Mouse (Mus musculus) embryo, embryonic 11.5 days (tissue): Measurements from ENCODE around the gene Perm1.

Experiments
- DNase-seq: peaks from one replicate; pipeline ENCODE4 v3.0.0-alpha.2; 2012; ENCODE audit warnings: low read depth, low spot score

The Perm1 gene

GRCm38 (mm10) chr4:156215649-156216048, at the start of gene Perm1:
Gene Perm1, plus strand, starts transcription at chr4:156215868.
- DNase-seq, result no peak

GRCm38 (mm10) chr4:156166477-156166876, 49.2 kb upstream of the Perm1 start:
- DNase-seq, result no peak

DNA sequence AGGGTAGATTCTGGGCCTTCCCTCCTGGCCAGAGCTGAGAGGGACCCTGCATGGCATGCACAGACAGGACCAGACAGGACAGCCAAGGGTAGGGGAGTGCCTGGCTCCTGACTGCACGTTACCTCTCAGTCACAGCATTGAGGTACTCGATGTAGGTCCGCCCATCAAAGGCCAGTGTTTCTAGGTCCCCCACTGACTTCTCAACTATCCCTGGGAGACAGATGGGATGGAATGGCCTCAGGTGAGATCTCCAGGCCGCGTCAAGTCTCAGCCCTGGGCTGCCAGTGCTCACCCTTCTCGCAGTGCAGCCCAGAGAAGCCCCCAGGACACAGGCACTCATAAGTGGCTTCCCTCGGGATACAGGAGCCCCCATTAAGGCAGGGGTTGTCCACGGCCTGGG, 47.1 kb upstream of the Perm1 start:
- no peak for DNase-seq

DNA sequence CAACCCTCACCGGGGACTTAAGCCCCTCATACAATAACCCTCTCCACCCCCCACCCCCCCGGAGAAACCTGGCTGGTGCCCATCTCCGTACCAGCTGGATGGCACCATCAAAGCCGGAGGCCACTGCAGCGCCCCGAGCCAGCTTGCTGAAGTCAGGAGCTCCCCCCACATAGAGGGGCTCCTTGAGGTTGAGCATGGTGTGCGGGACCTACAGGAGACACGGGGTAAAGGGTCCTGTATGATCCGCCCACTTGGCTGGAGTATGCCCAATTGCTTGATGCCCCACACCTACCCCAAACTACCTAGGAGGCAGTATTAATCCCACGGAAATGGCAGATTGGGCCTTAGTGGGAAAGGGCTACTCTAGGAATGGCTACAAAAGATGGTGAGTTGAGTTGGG, 46.5 kb upstream of the Perm1 start:
- DNase-seq, result no peak

- DNase-seq, result no peak
Measured at GRCm38 (mm10) chr4:156171828-156172227, 43.8 kb upstream of the Perm1 start.

- DNase-seq, result no peak
Measured at GRCm38 (mm10) chr4:156177630-156178029, 38.0 kb upstream of the Perm1 start.

DNA sequence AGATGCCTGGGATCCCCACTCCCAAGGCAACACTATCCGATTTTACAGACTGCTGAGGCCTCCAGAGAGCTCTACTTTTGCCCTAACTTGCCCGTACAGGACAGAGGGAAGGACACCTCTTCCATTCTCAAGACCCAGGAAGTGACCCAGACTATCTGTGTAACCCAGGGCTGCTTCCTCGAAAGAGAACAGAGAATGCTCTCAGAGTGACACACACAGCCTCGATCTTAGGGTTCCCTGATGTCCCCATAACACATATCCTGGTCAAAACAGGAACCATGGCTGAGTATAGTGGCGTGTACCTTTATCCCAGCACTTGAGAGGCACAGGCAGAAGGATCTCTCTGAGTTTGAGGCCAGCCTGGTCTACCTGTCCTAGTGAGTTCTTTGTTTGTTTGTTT, 31.9 kb upstream of the Perm1 start:
- DNase-seq, result no peak

DNA sequence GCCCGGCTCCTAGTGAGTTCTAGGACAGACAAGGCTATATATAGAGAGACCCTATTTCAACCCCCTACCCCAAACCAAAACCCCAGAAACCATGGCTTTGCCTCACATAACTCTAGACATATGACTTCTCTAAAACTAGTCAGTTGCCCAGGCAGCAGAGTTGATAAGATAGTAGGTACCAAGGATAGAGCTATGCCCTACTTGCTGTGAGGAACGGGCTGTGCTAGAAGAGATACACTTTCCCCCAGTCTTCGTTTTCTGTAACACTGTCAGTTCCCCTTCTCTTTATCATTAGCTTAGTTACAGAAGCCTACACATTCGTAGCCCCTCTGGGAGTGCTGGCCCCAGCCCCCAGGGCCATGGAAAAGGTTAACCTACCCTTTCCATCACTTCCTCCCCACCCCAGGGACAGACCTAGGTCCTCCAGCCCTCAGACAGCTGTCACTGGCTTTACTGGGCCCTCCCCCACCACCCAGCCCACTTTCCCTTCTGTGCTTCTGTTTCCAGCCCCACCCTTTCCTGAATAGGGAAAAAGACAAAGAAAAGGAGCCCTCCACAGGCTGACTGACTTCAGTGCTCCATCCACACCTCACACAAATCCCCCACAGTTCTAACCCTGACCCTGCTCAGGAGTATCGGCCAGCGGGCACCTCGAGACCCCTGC, 31.2 kb upstream of the Perm1 start:
- DNase-seq, result no peak

DNA sequence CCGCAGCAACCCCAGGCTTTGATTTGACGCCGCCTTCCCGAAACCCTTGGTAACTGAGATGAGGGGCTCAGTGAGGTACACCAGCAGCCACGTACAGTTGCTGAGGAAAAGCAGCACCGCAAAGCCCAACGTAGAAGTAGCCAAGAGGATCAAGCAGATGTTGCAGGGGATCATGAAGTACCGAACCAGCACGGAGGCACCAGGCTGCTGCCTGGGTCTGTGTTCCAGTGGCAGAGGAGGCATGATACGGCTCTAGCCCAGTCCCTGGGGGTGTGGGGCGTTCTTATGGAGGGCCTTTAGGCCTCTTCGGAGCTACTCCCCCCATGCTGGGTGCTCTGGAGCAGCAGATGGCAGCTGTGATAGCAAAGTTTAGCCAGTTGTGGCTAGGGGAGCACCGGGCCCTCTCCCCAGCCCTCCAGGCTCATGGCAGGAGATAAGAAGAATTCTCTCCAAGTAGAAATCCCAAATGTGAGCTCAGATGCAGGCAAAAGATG, 30.2 kb upstream of the Perm1 start:
- no peak for DNase-seq

GRCm38 (mm10) chr4:156185950-156186850, 29.5 kb upstream of the Perm1 start:
- DNase-seq, result no peak

DNA sequence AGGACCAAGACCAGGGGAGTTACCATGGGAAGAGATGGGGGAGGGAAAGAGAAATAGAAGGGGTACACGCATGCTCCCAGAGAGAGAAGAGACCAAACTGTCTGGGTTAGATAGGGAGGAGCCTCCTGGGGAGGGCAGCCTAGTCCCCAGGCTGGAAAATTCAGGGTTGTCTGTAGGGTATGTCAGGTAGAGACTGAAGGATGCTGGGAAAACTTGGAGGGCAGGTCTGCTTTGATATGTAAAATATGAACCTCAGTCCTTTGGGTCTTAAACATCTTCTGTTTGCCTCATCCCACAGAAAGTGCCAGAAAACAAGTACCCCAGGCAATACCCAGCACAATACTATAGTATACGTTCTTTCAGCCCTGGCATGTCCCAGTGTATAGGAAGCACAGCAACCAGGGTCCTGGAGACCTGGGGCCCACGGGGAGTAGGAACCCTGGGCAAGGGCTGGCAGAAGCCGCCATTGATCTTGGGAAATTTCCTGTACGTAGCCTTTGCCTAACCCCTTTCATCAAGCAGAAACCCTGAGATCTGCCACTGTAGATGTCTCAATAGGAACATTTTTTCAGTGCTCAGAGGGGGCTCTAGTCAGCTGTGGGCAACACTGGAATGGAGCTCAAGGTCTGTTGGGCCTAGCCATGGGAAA, 27.4 kb upstream of the Perm1 start:
- no peak for DNase-seq

- no peak for DNase-seq
Measured at GRCm38 (mm10) chr4:156188811-156189323, 26.8 kb upstream of the Perm1 start.

- DNase-seq, result no peak
Measured at GRCm38 (mm10) chr4:156192421-156193199, 23.1 kb upstream of the Perm1 start.

DNA sequence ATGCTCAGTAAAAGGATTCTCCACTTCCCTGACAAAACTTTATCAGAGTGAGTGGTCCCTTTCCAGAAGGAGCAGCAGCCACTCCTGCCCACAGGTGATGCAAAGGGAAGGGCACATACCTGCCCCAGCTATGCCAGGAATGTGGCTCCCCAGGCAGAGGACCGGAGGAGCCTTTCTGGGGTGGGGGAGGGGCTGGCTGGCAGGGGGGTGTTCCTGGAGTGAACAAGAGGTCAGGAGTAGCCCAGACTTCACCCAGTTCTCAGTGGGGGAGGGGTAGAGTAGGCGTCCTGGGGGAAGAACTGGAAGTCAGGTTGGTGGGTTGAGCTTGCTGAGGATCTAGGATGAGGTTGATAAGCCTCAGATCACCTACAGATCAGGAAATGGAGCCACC, 22.5 kb upstream of the Perm1 start:
- no peak for DNase-seq

GRCm38 (mm10) chr4:156193906-156194305, 21.8 kb upstream of the Perm1 start:
- DNase-seq, result no peak

DNA sequence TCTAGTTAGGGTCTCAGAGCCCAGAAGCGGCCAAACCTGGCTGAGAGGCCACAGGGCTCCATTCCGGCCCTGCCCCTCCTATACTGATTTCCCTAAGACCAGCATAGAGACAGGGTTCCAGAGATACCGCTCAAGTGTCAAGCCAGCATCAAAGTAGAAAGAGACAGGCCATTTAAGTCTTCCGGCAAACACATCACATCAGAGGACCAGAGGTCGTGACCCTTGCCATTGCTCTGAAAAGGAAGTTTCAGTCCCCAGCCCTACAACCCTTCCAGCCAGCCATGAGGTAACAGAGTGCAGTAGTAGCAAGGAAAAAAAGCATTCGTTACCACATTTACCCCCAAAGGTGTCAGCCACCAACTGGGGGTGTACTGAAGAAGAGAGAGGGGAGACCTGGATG, 21.3 kb upstream of the Perm1 start:
- DNase-seq, result no peak

GRCm38 (mm10) chr4:156195927-156196870, 19.5 kb upstream of the Perm1 start:
- no peak for DNase-seq

- DNase-seq, result peak; percentile 40
Measured at GRCm38 (mm10) chr4:156197131-156197828, 18.4 kb upstream of the Perm1 start, which contains the start of gene Agrn. Gene Agrn, minus strand, starts transcription at chr4:156197488.

- peak; percentile 84 for DNase-seq
Measured at GRCm38 (mm10) chr4:156197829-156198205, 17.9 kb upstream of the Perm1 start.
